Mouse (Mus musculus): ENCODE measurements around the gene B2m.

Gene B2m

GRCm38 (mm10) chr2:122149716-122150115 lies 2.2 kb downstream of the B2m start:
- no peak for DNase-seq (ENCODE audit: low spot score)

GRCm38 (mm10) chr2:122151221-122151620 lies 3.7 kb downstream of the B2m start:
- DNase-seq (ENCODE audit: low spot score) = no peak

- no peak for DNase-seq (ENCODE audit: low spot score)
These were observed 5.4 kb downstream of the B2m start for GRCm38 (mm10) chr2:122152850-122153249.

GRCm38 (mm10) chr2:122153681-122154365 lies 6.3 kb downstream of the B2m start:
- DNase-seq (ENCODE audit: low spot score) = no peak

- DNase-seq (ENCODE audit: low spot score) = no peak
These were observed 7.0 kb downstream of the B2m start for GRCm38 (mm10) chr2:122154479-122154878.

GRCm38 (mm10) chr2:122155292-122155691 lies 7.8 kb downstream of the B2m start:
- no peak for DNase-seq (ENCODE audit: low spot score)

- DNase-seq (ENCODE audit: low spot score) = peak; percentile 29
These were observed 8.7 kb downstream of the B2m start for GRCm38 (mm10) chr2:122156051-122156700.

GRCm38 (mm10) chr2:122157561-122157960 lies 10.1 kb downstream of the B2m start:
- no peak for DNase-seq (ENCODE audit: low spot score)

- DNase-seq (ENCODE audit: low spot score) = peak; percentile 21
These were observed 10.9 kb downstream of the B2m start for GRCm38 (mm10) chr2:122158362-122158802.

GRCm38 (mm10) chr2:122159667-122160066 lies 12.2 kb downstream of the B2m start:
- no peak for DNase-seq (ENCODE audit: low spot score)

DNA sequence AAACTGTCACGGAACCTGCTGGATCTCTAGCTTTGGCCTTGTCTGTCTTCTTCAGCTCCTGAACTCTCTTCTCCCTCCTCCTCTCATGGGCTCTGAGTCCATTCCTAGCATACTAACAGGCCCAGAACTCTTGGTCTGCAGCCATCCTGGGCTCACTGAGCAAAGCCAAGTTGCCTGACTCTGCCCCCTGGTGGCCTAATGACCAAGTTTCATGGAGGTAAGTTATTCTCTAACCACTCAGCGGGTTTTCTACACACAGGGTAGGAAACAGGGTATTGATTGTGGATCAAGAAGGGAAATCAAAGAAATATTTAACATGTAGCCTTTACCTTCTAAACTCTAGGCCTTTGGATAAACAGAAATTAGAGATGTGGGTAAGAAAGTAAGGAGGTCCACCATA lies 13.2 kb downstream of the B2m start, which contains the start of gene Trim69:
TSS of gene Trim69 (plus strand) at position 21 of the 400 bp plus-strand sequence.
- DNase-seq (ENCODE audit: low spot score) = peak; percentile 87

- DNase-seq (ENCODE audit: low spot score) = no peak
These were observed 14.1 kb downstream of the B2m start for GRCm38 (mm10) chr2:122161542-122161941.

DNA sequence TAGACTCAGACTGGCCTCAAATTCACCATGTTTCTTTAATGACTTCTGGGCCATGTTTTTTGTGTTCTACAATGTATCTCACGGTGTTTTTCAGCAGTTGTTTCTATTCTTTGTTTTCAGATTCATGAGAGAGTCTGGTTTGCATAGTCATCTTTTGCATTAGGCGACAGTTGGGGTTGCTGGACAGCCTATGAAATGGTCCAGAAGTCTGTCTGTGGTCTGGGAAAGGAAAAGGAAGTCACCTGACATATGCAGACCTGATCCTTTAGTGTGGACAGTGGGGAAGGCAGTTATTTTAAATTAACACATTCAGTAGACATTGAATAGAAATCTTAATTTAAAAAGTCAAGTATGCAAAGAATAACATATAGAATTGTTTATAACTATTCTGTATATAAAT lies 15.0 kb downstream of the B2m start:
- no peak for DNase-seq (ENCODE audit: low spot score)

GRCm38 (mm10) chr2:122163430-122164195 lies 16.1 kb downstream of the B2m start:
- no peak for DNase-seq (ENCODE audit: low spot score)

DNA sequence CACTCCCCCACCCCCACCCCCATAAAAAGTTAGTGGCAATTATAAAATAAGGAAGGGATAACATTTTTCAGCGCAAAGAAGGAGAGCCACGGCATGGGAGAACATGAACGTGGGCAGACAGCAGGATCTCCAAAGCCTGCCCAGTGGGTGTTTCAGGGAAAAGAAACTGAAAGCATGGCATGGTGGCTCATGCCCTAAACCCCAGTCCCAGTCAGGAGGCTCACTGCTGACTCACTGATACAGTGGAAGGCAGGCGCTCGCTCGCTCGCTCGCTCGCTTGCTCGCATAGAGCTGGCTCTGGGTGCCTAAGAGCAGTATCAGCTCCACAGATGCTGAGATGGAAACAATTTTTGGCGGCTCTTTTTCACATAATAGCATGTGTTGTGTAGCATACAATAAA lies 16.8 kb downstream of the B2m start:
- no peak for DNase-seq (ENCODE audit: low spot score)

DNA sequence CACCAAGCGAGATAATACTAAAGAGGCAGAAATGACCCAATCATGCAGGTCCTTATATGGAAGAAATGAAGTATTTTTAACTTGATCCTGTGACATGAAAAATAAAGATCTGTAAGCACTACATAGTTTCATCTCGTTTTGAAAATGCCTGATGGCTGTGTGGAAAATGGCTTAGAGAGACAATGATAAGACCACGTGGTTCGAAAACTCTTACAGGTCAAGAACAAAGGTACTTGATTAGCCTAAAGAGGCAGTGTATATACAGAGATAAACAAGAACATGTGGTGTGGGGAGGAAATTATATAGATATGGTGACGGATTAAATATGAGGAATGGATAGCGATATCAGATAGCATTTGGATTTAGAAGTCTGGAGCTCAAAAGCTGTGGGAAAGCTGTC lies 23.8 kb downstream of the B2m start:
- DNase-seq (ENCODE audit: low spot score) = no peak

DNA sequence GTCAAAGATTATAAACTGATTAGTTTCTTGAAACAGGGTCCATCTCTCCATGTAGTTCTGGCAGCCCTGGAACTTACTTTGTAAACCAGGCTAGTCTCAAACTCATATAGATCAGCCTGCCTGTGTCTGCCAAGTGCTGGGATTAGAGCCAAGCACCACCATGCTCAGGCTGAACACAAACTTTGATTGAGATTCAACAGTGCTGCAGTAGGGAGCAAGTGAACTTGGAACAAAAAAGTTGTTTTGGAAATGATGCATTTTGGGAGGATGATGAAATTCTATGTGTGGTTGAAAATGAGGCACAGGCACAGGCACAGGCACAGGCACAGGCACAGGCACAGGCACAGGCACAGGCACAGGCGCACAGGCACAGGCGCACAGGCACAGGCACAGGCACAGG lies 24.7 kb downstream of the B2m start:
- DNase-seq (ENCODE audit: low spot score) = no peak

GRCm38 (mm10) chr2:122180051-122180822 lies 32.8 kb downstream of the B2m start:
- no peak for DNase-seq (ENCODE audit: low spot score)

DNA sequence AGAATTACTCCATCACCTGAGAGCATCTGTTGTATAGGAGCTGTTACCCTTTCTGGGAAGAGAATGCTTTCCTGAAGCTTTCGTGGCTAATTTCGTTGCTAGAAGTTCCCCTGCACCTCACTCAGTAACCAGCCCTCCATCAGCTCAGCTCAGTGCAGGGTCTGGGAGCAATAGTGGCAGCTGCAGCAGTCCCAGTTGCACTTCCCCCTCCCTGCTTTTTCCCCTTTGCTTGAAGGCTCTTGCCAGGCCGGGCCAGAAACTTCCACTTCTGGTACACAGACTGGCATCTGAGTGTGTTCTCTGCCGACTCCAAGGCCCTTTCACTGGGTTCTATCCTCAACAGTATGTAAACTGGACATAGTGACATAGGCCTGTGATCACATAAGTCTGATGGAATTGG lies 37.6 kb downstream of the B2m start:
- no peak for DNase-seq (ENCODE audit: low spot score)

- no peak for DNase-seq (ENCODE audit: low spot score)
These were observed 38.6 kb downstream of the B2m start, which contains the start of the genes Patl2 and Terb2 for GRCm38 (mm10) chr2:122186106-122186505. Patl2 (minus strand) TSS chr2:122186189. Terb2 (plus strand) TSS chr2:122186272.

DNA sequence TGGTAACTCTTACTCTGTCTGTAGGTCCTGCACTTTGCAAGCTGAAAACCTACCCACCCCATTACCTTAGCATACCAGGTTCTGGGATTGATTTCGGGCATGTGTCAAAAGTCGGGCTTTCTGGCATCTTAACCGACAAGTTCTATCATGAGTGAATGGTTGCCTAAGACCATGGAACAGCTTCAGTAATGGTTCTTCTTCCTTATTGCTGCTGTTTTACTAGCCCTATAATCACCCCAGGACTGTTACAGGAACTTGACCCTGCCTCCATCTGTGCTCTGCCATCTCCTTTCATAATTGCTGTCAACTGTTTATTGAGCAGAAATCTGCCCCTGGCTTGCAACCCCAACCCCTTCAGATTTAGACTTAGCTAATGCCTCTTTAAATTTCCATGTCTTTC lies 39.3 kb downstream of the B2m start:
- DNase-seq (ENCODE audit: low spot score) = no peak

GRCm38 (mm10) chr2:122191849-122192248 lies 44.4 kb downstream of the B2m start:
- DNase-seq (ENCODE audit: low spot score) = no peak
